Mouse (Mus musculus) hindbrain, embryonic 14.5 days (tissue): Measurements from ENCODE around the gene E2f7. TPM values are rescaled to one million over a fixed set of nuclear protein-coding genes. Genes with fewer than 3 reads are reported as not detected.

Source experiments
- ATAC-seq: fragments of 200-750 bp; cut with Nextera tagmentation; 2 replicates; pipeline ENCODE4 v1.8.0; 2017; ENCODE audit warnings: moderate number of reproducible peaks, mild to moderate bottlenecking, moderate TSS enrichment, moderate library complexity; ENCODE audit not compliant: low FRiP score
- DNase-seq: peaks from one replicate; pipeline ENCODE4 v3.0.0-alpha.2; 2015; ENCODE audit warnings: low spot score
- H3K27ac ChIP-seq: fragments of 300-500 bp; sonication (generic); 2 replicates; pipeline ENCODE4 v1.5.1; 2014; ENCODE audit warnings: mild to moderate bottlenecking, moderate library complexity
- H3K27me3 ChIP-seq: fragments of 300-500 bp; sonication (generic); 2 replicates; pipeline ENCODE4 v1.6.1; 2014; ENCODE audit warnings: mild to moderate bottlenecking, low read length, mixed read lengths; ENCODE audit not compliant: control insufficient read depth, insufficient read depth
- H3K36me3 ChIP-seq: fragments of 300-500 bp; sonication (generic); replicated peaks from 2 replicates; pipeline ENCODE4 v1.6.1; 2014; ENCODE audit not compliant: control insufficient read depth, insufficient read depth
- H3K4me1 ChIP-seq: fragments of 300-500 bp; sonication (generic); replicated peaks from 2 replicates; pipeline ENCODE4 v1.6.1; 2014; ENCODE audit warnings: antibody characterized with exemption, low read length, mixed read lengths; ENCODE audit not compliant: control insufficient read depth, insufficient read depth
- H3K4me2 ChIP-seq: fragments of 300-500 bp; sonication (generic); replicated peaks from 2 replicates; pipeline ENCODE4 v1.6.1; 2014; ENCODE audit warnings: mild to moderate bottlenecking, moderate library complexity
- H3K4me3 ChIP-seq: fragments of 300-500 bp; sonication (generic); replicated peaks from 2 replicates; pipeline ENCODE4 v1.5.1; 2014; ENCODE audit warnings: mild to moderate bottlenecking, low read length
- H3K9ac ChIP-seq: fragments of 300-500 bp; sonication (generic); 2 replicates; pipeline ENCODE4 v1.6.1; 2014
- H3K9me3 ChIP-seq: fragments of 300-500 bp; sonication (generic); 2 replicates; pipeline ENCODE4 v1.6.1; 2016; ENCODE audit warnings: low read length; ENCODE audit not compliant: control insufficient read depth
- WGBS: fragments of 180-500 bp; shearing (Covaris S2); extraction: QIAGEN DNeasy Blood & Tissue Kit; methylation state at CpG from one replicate; pipeline ENCODE4 v1.1.7; 2014; 5-methylcytosine and 5-hydroxymethylcytosine counted together
- polyA plus RNA-seq: library from polyadenylated mRNA; unstranded; fragments of >200 nt; fragmentation: Nextera tagmentation; extraction: Ambion mirVana; gene quantifications from 2 replicates; pipeline ENCODE4 v1.2.1, GENCODE M21; 2014

Gene E2f7
- polyA plus RNA-seq, 1 experiment from 2014 or later = 7.3 TPM

DNA sequence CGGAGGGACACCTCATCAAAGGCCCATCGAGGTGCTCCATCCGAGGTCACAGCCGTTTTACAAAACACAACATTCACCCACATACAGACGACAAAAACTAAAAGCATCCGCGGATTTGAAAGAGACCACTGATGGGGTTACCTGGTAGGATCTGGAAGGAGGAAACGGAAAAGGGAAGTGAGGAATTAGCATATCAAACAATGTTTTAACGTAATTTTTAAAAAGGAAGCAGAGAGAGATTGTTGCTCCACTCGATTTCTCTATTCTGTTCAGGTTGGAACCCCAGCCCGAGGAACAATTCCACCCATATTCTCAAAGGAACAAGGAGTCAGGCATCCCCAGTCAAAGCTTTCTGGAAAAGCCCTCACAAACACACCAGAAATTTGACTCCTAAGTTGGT lies 75.9 kb downstream of the E2f7 start:
- H3K36me3 ChIP-seq = no peaks in the 10 kb centered on the region
- no peak overlapping the region for H3K4me3 ChIP-seq
- no peak for DNase-seq
- WGBS = 86% methylated on average over 11 of the region's 11 CpGs
- no peak for ATAC-seq
- no peak overlapping the region for H3K4me2 ChIP-seq
- H3K27me3 ChIP-seq = no peaks in the 10 kb centered on the region
- no peaks in the 10 kb centered on the region for H3K4me1 ChIP-seq
- H3K27ac ChIP-seq = no peak overlapping the region
- no peak overlapping the region for H3K9ac ChIP-seq
- H3K9me3 ChIP-seq = no peaks in the 10 kb centered on the region

DNA sequence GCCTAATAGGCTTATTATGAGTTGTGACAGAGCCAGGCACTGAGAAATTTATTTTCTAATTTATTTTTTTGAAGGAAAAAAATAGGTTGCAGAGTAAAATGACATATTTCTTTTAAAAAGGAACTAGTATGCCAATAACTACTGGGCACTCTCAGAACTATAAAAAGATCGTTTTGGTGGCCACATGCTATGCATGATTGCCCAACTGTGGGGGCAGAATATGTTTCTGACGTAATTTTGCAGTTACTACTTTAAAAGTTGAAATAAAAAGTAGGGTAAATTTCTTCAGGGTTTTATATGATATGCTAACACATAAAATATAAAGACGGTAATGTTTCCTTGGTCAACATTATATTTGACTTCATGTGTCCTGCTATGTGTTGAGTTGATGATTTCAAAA lies 76.5 kb downstream of the E2f7 start:
- H3K27ac ChIP-seq = no peak overlapping the region
- WGBS = 79% methylated on average over 3 of the region's 3 CpGs
- no peaks in the 10 kb centered on the region for H3K36me3 ChIP-seq
- DNase-seq (no peak), ATAC-seq (no peak)
- no peaks in the 10 kb centered on the region for H3K9me3 ChIP-seq
- no peaks in the 10 kb centered on the region for H3K4me1 ChIP-seq
- no peak overlapping the region for H3K4me2 ChIP-seq
- no peak overlapping the region for H3K4me3 ChIP-seq
- no peak overlapping the region for H3K9ac ChIP-seq
- no peaks in the 10 kb centered on the region for H3K27me3 ChIP-seq

DNA sequence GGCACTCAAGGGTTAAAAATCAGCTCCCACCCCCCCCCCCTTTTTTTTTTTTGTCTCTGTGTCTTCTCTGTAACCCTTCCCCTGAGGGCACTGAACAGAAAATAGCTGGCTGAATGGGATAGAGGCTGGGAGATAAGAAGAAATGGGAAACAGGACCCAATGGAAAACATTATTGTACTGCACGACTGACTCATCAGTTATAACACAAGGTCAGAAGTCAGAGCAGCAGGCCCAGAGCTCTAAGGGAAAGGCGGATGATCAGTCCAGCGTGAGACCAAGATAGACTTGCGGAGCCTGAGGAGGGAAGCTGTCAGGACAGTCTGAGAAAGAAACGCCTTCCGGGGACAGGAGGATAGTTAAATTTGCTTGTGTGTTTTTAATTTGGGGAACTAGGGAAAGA lies 87.1 kb downstream of the E2f7 start:
- WGBS = 17% methylated on average over 6 of the region's 6 CpGs
- H3K27me3 ChIP-seq = no peaks in the 10 kb centered on the region
- no peaks in the 10 kb centered on the region for H3K36me3 ChIP-seq
- DNase-seq (no peak), ATAC-seq (peak; percentile 34; the same call in 1 of the 2 replicates)
- H3K4me3 ChIP-seq = no peak overlapping the region
- no peak overlapping the region for H3K9ac ChIP-seq
- H3K27ac ChIP-seq = no peak overlapping the region
- no peaks in the 10 kb centered on the region for H3K9me3 ChIP-seq
- H3K4me2 ChIP-seq = no peak overlapping the region
- H3K4me1 ChIP-seq = 0 out of 2 replicates have a peak, but pooled peaks cover 4% of the 10 kb centered on the region

DNA sequence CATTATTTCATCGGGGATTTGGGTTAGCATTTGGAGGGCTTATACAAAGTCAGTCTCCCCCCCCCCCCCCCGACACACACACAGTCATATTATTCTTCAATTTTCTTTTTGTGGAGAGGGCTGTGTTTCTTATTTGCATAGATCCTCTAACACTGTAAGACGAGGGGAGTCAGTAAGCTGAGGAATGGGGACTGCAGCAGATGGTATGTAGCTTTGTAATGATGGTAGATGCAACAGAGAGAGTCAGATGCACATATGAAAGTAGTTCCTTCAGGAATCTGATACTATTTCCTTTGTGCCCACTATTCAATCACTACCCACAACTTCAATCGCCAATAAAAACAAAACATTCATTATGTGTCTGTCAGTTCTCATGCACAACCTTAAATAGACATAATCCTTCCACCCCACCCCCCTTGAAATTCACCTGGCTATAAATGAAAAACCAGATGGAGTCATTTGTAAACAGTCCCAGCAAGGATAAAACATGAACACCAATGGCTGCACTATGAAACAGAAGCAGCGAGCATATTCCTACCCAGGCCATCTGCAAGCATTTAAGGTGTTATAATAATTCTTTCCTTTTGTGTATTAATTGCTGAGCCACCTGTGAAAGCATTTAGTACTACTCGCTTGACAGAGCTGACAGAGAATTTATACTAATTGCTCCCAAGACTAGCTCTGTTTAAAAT lies 90.0 kb downstream of the E2f7 start:
- 75% methylated on average over 6 of the region's 6 CpGs for WGBS
- no peak for DNase-seq
- no peak for ATAC-seq
- Histone ChIP-seq H3K36me3 (no peaks in the 10 kb centered on the region), H3K4me3 (no peak overlapping the region), H3K4me2 (no peak overlapping the region), H3K27ac (no peak overlapping the region), H3K27me3 (no peaks in the 10 kb centered on the region), H3K4me1 (0 out of 2 replicates have a peak, but pooled peaks cover 4% of the 10 kb centered on the region), H3K9me3 (no peaks in the 10 kb centered on the region), H3K9ac (no peak overlapping the region)

Other genes starting within 250 kb of the E2f7 start
- 122 and 128 TPM in 2 replicates for gene Csrp2, start 174.3 kb downstream of the E2f7 start, polyA plus RNA-seq